Mouse (Mus musculus): ENCODE measurements around the gene Cnn2.
A peak's percentile ranks its signal among the peaks of the same experiment; 100 is the strongest.

DNA sequence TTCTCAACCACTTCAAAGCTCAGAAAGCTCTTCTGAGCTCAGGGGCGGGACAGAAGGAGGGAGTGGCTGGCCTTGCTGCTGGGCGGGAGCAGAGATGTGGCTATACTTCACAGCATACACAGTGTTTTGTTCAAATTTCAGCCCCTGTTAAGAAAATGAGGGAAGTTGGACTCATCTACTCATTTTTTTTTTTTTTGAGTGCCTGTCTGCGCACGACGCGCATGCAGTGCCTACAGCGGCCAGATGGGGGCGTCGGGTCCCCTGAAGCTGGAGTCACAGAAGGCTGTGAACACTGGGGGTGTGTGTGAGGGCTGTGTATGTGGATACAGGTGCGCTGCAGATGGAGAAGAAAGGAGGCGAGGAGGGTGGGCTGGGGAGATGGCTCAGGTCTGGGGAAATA, 1.4 kb upstream of the Cnn2 start:
- peak; percentile 38; the same call in 1 of the 2 replicates for TF ChIP-seq POLR2A (IDR thresholded peaks at IDR 0.05; ENCODE audit: borderline replicate concordance, extremely low read depth, low read depth, low read length)
- peak; percentile 69 for TF ChIP-seq CTCF (IDR thresholded peaks at IDR 0.05; ENCODE audit: insufficient read depth, low read length)
